Mouse (Mus musculus) splenic B cell, adult 2 months (primary cell): ENCODE results near the gene Gm15557.
"Not testable (repeated sequence)": the region's sequence is repeated elsewhere in the genome, so short reads cannot be mapped to it uniquely, and the experiment has no call there.

Source experiments
- DNase-seq: peaks from one replicate; pipeline ENCODE4 v3.0.0-alpha.2; 2011; ENCODE audit warnings: low read depth, low spot score
- H3K27me3 ChIP-seq: 2 replicates; pipeline ENCODE4 v1.6.1; 2012; ENCODE audit warnings: mild to moderate bottlenecking, low read length, moderate library complexity, mixed read lengths; ENCODE audit not compliant: control insufficient read depth, poor library complexity, insufficient read depth, severe bottlenecking
- H3K36me3 ChIP-seq: 2 replicates; pipeline ENCODE4 v1.6.1; 2012; ENCODE audit warnings: mild to moderate bottlenecking, low read length, moderate library complexity, mixed read lengths; ENCODE audit not compliant: control insufficient read depth, poor library complexity, insufficient read depth, severe bottlenecking

Gene Gm15557

GRCm38 (mm10) chr2:155940681-155941080 lies at the start of gene Gm15557:
Gene Gm15557, plus strand, starts transcription at chr2:155940728.
- no peaks in the 10 kb centered on the region for H3K27me3 ChIP-seq
- DNase-seq: no peak
- no peaks in the 10 kb centered on the region for H3K36me3 ChIP-seq

GRCm38 (mm10) chr2:155894307-155895045 lies 46.1 kb upstream of the Gm15557 start:
- peaks cover 6% of the 10 kb centered on the region for H3K36me3 ChIP-seq
- no peak for DNase-seq
- no peaks in the 10 kb centered on the region for H3K27me3 ChIP-seq

GRCm38 (mm10) chr2:155895046-155895735 lies 45.3 kb upstream of the Gm15557 start:
- Histone ChIP-seq H3K36me3 (peaks cover 6% of the 10 kb centered on the region), H3K27me3 (no peaks in the 10 kb centered on the region)
- no peak for DNase-seq

- no peak for DNase-seq
- Histone ChIP-seq H3K36me3 (peaks cover 3% of the 10 kb centered on the region), H3K27me3 (no peaks in the 10 kb centered on the region)
These were observed 37.4 kb upstream of the Gm15557 start for GRCm38 (mm10) chr2:155902989-155903631.

GRCm38 (mm10) chr2:155903632-155904008 lies 36.9 kb upstream of the Gm15557 start:
- no peak for DNase-seq
- peaks cover 3% of the 10 kb centered on the region for H3K36me3 ChIP-seq
- no peaks in the 10 kb centered on the region for H3K27me3 ChIP-seq

- peaks cover 2% of the 10 kb centered on the region; the same call in 1 of the 2 replicates for H3K36me3 ChIP-seq
- DNase-seq: no peak
- no peaks in the 10 kb centered on the region for H3K27me3 ChIP-seq
These were observed 25.8 kb upstream of the Gm15557 start for GRCm38 (mm10) chr2:155914684-155915083.

GRCm38 (mm10) chr2:155923143-155923542 lies 17.4 kb upstream of the Gm15557 start:
- Histone ChIP-seq H3K36me3 (0 out of 2 replicates have a peak, but pooled peaks cover 2% of the 10 kb centered on the region), H3K27me3 (no peaks in the 10 kb centered on the region)
- no peak for DNase-seq

GRCm38 (mm10) chr2:155925213-155925612 lies 15.3 kb upstream of the Gm15557 start:
- not testable (repeated sequence) for H3K27me3 ChIP-seq, H3K36me3 ChIP-seq, DNase-seq

- H3K36me3 ChIP-seq: no peaks in the 10 kb centered on the region
- DNase-seq: no peak
These were observed 11.7 kb upstream of the Gm15557 start for GRCm38 (mm10) chr2:155928711-155929345.

GRCm38 (mm10) chr2:155929531-155930442 lies 10.7 kb upstream of the Gm15557 start, which contains the start of gene Uqcc1:
Gene Uqcc1, minus strand, starts transcription at chr2:155930310.
- Histone ChIP-seq H3K27me3 (no peaks in the 10 kb centered on the region), H3K36me3 (no peaks in the 10 kb centered on the region)
- peak; percentile 94 for DNase-seq

More at GRCm38 (mm10) chr2:155928711-155929345, 11.7 kb upstream of the Gm15557 start:
- H3K27me3 ChIP-seq: no peaks in the 10 kb centered on the region

GRCm38 (mm10) chr2:155939897-155940529 lies 515 bp upstream of the Gm15557 start:
- no peaks in the 10 kb centered on the region for H3K36me3 ChIP-seq
- no peaks in the 10 kb centered on the region for H3K27me3 ChIP-seq
- DNase-seq: no peak

GRCm38 (mm10) chr2:155941697-155942442 lies 1.3 kb downstream of the Gm15557 start:
- Histone ChIP-seq H3K36me3 (no peaks in the 10 kb centered on the region), H3K27me3 (no peaks in the 10 kb centered on the region)
- DNase-seq: no peak

GRCm38 (mm10) chr2:155943463-155943862 lies 2.9 kb downstream of the Gm15557 start:
- no peaks in the 10 kb centered on the region for H3K27me3 ChIP-seq
- no peak for DNase-seq
- H3K36me3 ChIP-seq: no peaks in the 10 kb centered on the region
